Mouse (Mus musculus) myocyte (in vitro differentiated cells): Measurements from ENCODE around the gene Ankle2. TPM values are rescaled to one million over a fixed set of nuclear protein-coding genes. Genes with fewer than 3 reads are reported as not detected.

Experiments
- H3K27me3 ChIP-seq: one replicate; pipeline ENCODE4 v1.6.1; 2011; ENCODE audit not compliant: control insufficient read depth, insufficient read depth, insufficient read length
- H3K36me3 ChIP-seq: one replicate; pipeline ENCODE4 v1.6.1; 2011; ENCODE audit not compliant: control insufficient read depth, insufficient read depth
- H3K4me2 ChIP-seq: one replicate; pipeline ENCODE4 v1.6.1; 2011; ENCODE audit warnings: low read depth, control low read depth
- H3K4me3 ChIP-seq: one replicate; pipeline ENCODE4 v1.5.1; 2011; ENCODE audit warnings: mild to moderate bottlenecking, control low read depth, moderate library complexity
- H3K79me2 ChIP-seq: one replicate; pipeline ENCODE4 v1.6.1; 2011; ENCODE audit not compliant: control insufficient read depth, insufficient read depth
- H3ac ChIP-seq: one replicate; pipeline ENCODE4 v1.6.1; 2011; ENCODE audit not compliant: control insufficient read depth, insufficient read length
- CEBPB ChIP-seq: IDR thresholded peaks from 2 replicates; pipeline ENCODE4 v1.6.1; 2011; ENCODE audit warnings: mild to moderate bottlenecking, moderate library complexity; ENCODE audit not compliant: poor library complexity, insufficient read depth, severe bottlenecking
- E2F4 ChIP-seq: IDR thresholded peaks from one replicate; pipeline ENCODE4 v1.6.1; 2011; ENCODE audit warnings: mild to moderate bottlenecking, control low read depth, moderate library complexity; ENCODE audit not compliant: insufficient read depth
- MAX ChIP-seq: IDR thresholded peaks from one replicate; pipeline ENCODE4 v1.6.1; 2011; ENCODE audit warnings: low read depth, mild to moderate bottlenecking, control low read depth
- MYOD1 ChIP-seq, 3 experiments: IDR thresholded peaks; one replicate each; pipeline ENCODE4 v1.6.1; 2011; ENCODE audit warnings: control low read depth in 2 of 3, low read depth in 2 of 3, mild to moderate bottlenecking in 2 of 3, moderate library complexity in 1 of 3; ENCODE audit not compliant: insufficient read length in 2 of 3, control insufficient read depth in 1 of 3
- MYOG ChIP-seq, 3 experiments: IDR thresholded peaks; one replicate each; pipeline ENCODE4 v1.6.1; 2011; ENCODE audit warnings: control low read depth in 2 of 3, low read depth in 2 of 3, mild to moderate bottlenecking in 2 of 3; ENCODE audit not compliant: insufficient read length in 2 of 3, control insufficient read depth in 1 of 3, insufficient read depth in 1 of 3
- POLR2A ChIP-seq: IDR thresholded peaks from one replicate; pipeline ENCODE4 v1.6.1; 2011; ENCODE audit warnings: low read depth, mild to moderate bottlenecking, control low read depth, moderate library complexity; ENCODE audit not compliant: insufficient read length
- POLR2AphosphoS2 ChIP-seq: IDR thresholded peaks from one replicate; pipeline ENCODE4 v1.6.1; 2011; ENCODE audit warnings: low read depth, control low read depth; ENCODE audit not compliant: insufficient read length
- REST ChIP-seq: IDR thresholded peaks from one replicate; pipeline ENCODE4 v1.6.1; 2011; ENCODE audit warnings: mild to moderate bottlenecking, control low read depth, moderate library complexity; ENCODE audit not compliant: insufficient read depth, insufficient read length
- SRF ChIP-seq: IDR thresholded peaks from one replicate; pipeline ENCODE4 v1.6.1; 2011; ENCODE audit warnings: low read depth; ENCODE audit not compliant: control insufficient read depth, insufficient read length
- TCF12 ChIP-seq: IDR thresholded peaks from one replicate; pipeline ENCODE4 v1.6.1; 2011; ENCODE audit warnings: mild to moderate bottlenecking, control low read depth; ENCODE audit not compliant: poor library complexity, insufficient read depth, severe bottlenecking
- TCF3 ChIP-seq: IDR thresholded peaks from one replicate; pipeline ENCODE4 v1.6.1; 2011; ENCODE audit warnings: low read depth, control low read depth; ENCODE audit not compliant: insufficient read length
- USF1 ChIP-seq: IDR thresholded peaks from one replicate; pipeline ENCODE4 v1.6.1; 2011; ENCODE audit warnings: low read depth, mild to moderate bottlenecking, control low read depth, moderate library complexity
- polyA plus RNA-seq: library from polyadenylated mRNA; unstranded; fragments of >200 nt; fragmentation: generic; extraction: Trizol; gene quantifications from one replicate; pipeline ENCODE4 v1.2.1, GENCODE M21; 2012; ENCODE audit warnings: missing spikeins

Gene Ankle2
- polyA plus RNA-seq, 1 experiment = 12.0 TPM

- Histone ChIP-seq H3K36me3 (peaks cover 6% of the 10 kb centered on the region), H3K79me2 (no peaks in the 10 kb centered on the region)
These were observed 65.8 kb downstream of the Ankle2 start for GRCm38 (mm10) chr5:110296637-110297036.

DNA sequence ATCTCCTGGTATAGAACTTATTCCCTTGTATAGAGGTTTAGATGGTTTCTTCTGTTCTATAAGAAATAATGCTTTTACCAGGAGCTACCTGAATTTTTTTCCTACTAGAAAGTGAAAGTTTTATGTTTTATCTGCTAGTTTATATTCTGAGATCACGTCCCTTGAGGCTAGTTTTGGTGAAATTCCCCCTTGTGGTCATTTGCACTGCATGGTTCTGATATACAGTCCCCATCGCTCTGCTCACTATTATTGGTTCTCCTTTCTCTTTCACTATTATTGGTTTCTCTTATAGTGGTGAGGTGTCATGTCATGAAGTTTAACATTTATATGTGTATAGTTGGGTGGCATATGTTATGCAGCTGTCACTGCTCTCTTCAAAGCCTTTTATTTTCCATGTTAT, 69.8 kb downstream of the Ankle2 start:
- TF ChIP-seq MYOG (IDR thresholded peaks at IDR 0.05; ENCODE audit: control insufficient read depth in 1 of 3, insufficient read depth in 1 of 3, insufficient read length in 2 of 3, low read depth in 2 of 3) (no peak), E2F4 (no peak), POLR2A (no peak), MYOD1 (IDR thresholded peaks at IDR 0.05; ENCODE audit: control insufficient read depth in 1 of 3, insufficient read length in 2 of 3, low read depth in 2 of 3) (no peak), MAX (no peak), REST (no peak), CEBPB (no peak), SRF (no peak), TCF3 (no peak), USF1 (no peak), TCF12 (no peak), POLR2AphosphoS2 (no peak)
- Histone ChIP-seq H3K36me3 (peaks cover 18% of the 10 kb centered on the region), H3K27me3 (no peaks in the 10 kb centered on the region), H3K79me2 (no peaks in the 10 kb centered on the region), H3K4me3 (no peak overlapping the region), H3ac (no peak overlapping the region), H3K4me2 (no peak overlapping the region)

More at GRCm38 (mm10) chr5:110296637-110297036, 65.8 kb downstream of the Ankle2 start:
- TF ChIP-seq REST (no peak), POLR2A (no peak), MAX (no peak), SRF (no peak), MYOD1 (IDR thresholded peaks at IDR 0.05; ENCODE audit: control insufficient read depth in 1 of 3, insufficient read length in 2 of 3, low read depth in 2 of 3) (no peak), USF1 (no peak), TCF12 (no peak), POLR2AphosphoS2 (no peak), TCF3 (no peak), MYOG (IDR thresholded peaks at IDR 0.05; ENCODE audit: control insufficient read depth in 1 of 3, insufficient read depth in 1 of 3, insufficient read length in 2 of 3, low read depth in 2 of 3) (no peak), E2F4 (no peak), CEBPB (no peak)
- H3K4me2 ChIP-seq = no peak overlapping the region
- no peak overlapping the region for H3K4me3 ChIP-seq
- no peak overlapping the region for H3ac ChIP-seq
- no peaks in the 10 kb centered on the region for H3K27me3 ChIP-seq

Other genes starting within 250 kb of the Ankle2 start
- 6.3 TPM for gene Zfp932, start 234.5 kb upstream of the Ankle2 start, polyA plus RNA-seq
- 0.13 TPM for gene Gm17655, start 158.5 kb upstream of the Ankle2 start, polyA plus RNA-seq
- gene Gm35315, start 136.6 kb upstream of the Ankle2 start, polyA plus RNA-seq = 0.11 TPM
- gene Plcxd1, start 131.0 kb upstream of the Ankle2 start, polyA plus RNA-seq = 0.68 TPM
- gene Gtpbp6, start 122.8 kb upstream of the Ankle2 start, polyA plus RNA-seq = 60.5 TPM
- 2.1 TPM for gene Zfp605, start 120.9 kb upstream of the Ankle2 start, polyA plus RNA-seq
- 20.4 TPM for gene Chfr, start 95.2 kb upstream of the Ankle2 start, polyA plus RNA-seq
- gene Golga3, start 54.3 kb upstream of the Ankle2 start, polyA plus RNA-seq = 15.3 TPM
- 35.4 TPM for gene Pgam5, start 38.9 kb downstream of the Ankle2 start, polyA plus RNA-seq
- 4.0 TPM for gene Pxmp2, start 55.2 kb downstream of the Ankle2 start, polyA plus RNA-seq
- gene Pole, start 55.3 kb downstream of the Ankle2 start, polyA plus RNA-seq = 5.4 TPM
- gene P2rx2, start 112.2 kb downstream of the Ankle2 start, polyA plus RNA-seq = 0.04 TPM
- gene Lrcol1, start 113.7 kb downstream of the Ankle2 start, polyA plus RNA-seq = not detected
- gene Fbrsl1, start 217.5 kb downstream of the Ankle2 start, polyA plus RNA-seq = 19.0 TPM